Mouse (Mus musculus) stomach, embryonic 14.5 days (tissue): ENCODE data around the gene Synpo2l. TPM values are rescaled to one million over a fixed set of nuclear protein-coding genes. Genes with fewer than 3 reads are reported as not detected.

ENCODE experiments used
- ATAC-seq: fragments of 200-750 bp; cut with Nextera tagmentation; 2 replicates; pipeline ENCODE4 v1.8.0; 2017; ENCODE audit warnings: low read depth, moderate TSS enrichment; ENCODE audit not compliant: insufficient number of reproducible peaks, insufficient read depth, low FRiP score
- H3K27ac ChIP-seq: fragments of 300-500 bp; sonication (generic); 2 replicates; pipeline ENCODE4 v1.5.1; 2014; ENCODE audit warnings: mild to moderate bottlenecking, low read length, moderate library complexity, mixed read lengths
- H3K27me3 ChIP-seq: fragments of 300-500 bp; sonication (generic); 2 replicates; pipeline ENCODE4 v1.6.1; 2014; ENCODE audit warnings: low read length, control low read depth, mixed read lengths; ENCODE audit not compliant: control insufficient read depth, insufficient read depth
- H3K36me3 ChIP-seq: fragments of 300-500 bp; sonication (generic); 2 replicates; pipeline ENCODE4 v1.6.1; 2014; ENCODE audit warnings: mild to moderate bottlenecking, control low read depth, low read length, moderate library complexity, mixed read lengths; ENCODE audit not compliant: control insufficient read depth, insufficient read depth
- H3K4me1 ChIP-seq: fragments of 300-500 bp; sonication (generic); 2 replicates; pipeline ENCODE4 v1.6.1; 2014; ENCODE audit warnings: low read length, control low read depth, mixed read lengths; ENCODE audit not compliant: control insufficient read depth, insufficient read depth
- H3K4me2 ChIP-seq: fragments of 300-500 bp; sonication (generic); replicated peaks from 2 replicates; pipeline ENCODE4 v1.6.1; 2014; ENCODE audit warnings: low read depth, low read length, control low read depth
- H3K4me3 ChIP-seq: fragments of 300-500 bp; sonication (generic); 2 replicates; pipeline ENCODE4 v1.5.1; 2014; ENCODE audit warnings: low read depth, low read length, control low read depth
- H3K9ac ChIP-seq: fragments of 300-500 bp; sonication (generic); replicated peaks from 2 replicates; pipeline ENCODE4 v1.6.1; 2014; ENCODE audit warnings: low read depth, mild to moderate bottlenecking, control low read depth, low read length, moderate library complexity, mixed read lengths
- H3K9me3 ChIP-seq: fragments of 300-500 bp; sonication (generic); 2 replicates; pipeline ENCODE4 v1.6.1; 2016; ENCODE audit warnings: low read depth, low read length, control low read depth; ENCODE audit not compliant: control insufficient read depth
- WGBS: fragments of 180-500 bp; shearing (Covaris S2); extraction: QIAGEN DNeasy Blood & Tissue Kit; methylation state at CpG from one replicate; pipeline ENCODE4 v1.1.7; 2014; 5-methylcytosine and 5-hydroxymethylcytosine counted together
- polyA plus RNA-seq: library from polyadenylated mRNA; unstranded; fragments of >200 nt; fragmentation: Nextera tagmentation; extraction: Ambion mirVana; gene quantifications from 2 replicates; pipeline ENCODE4 v1.2.1, GENCODE M21; 2014

Synpo2l gene
- polyA plus RNA-seq, 1 experiment from 2014 or later, result 0.29 TPM

- Histone ChIP-seq H3K4me2 (no peak overlapping the region), H3K9me3 (no peaks in the 10 kb centered on the region), H3K36me3 (no peaks in the 10 kb centered on the region), H3K9ac (no peak overlapping the region), H3K27ac (no peak overlapping the region), H3K4me1 (0 out of 2 replicates have a peak, but pooled peaks cover 8% of the 10 kb centered on the region), H3K27me3 (no peaks in the 10 kb centered on the region), H3K4me3 (no peak overlapping the region)
- WGBS, result 99% methylated on average over 7 of the region's 7 CpGs
- no peak for ATAC-seq
Measured at GRCm38 (mm10) chr14:20659687-20660086, 8.5 kb downstream of the Synpo2l start.

GRCm38 (mm10) chr14:20658902-20659301 is 9.3 kb downstream of the Synpo2l start:
- H3K9ac ChIP-seq, result no peak overlapping the region
- H3K27ac ChIP-seq, result no peak overlapping the region
- WGBS, result 89% methylated on average over 6 of the region's 6 CpGs
- 0 out of 2 replicates have a peak, but pooled peaks cover 8% of the 10 kb centered on the region for H3K4me1 ChIP-seq
- no peak for ATAC-seq
- no peaks in the 10 kb centered on the region for H3K9me3 ChIP-seq
- no peaks in the 10 kb centered on the region for H3K36me3 ChIP-seq
- no peak overlapping the region for H3K4me2 ChIP-seq
- no peaks in the 10 kb centered on the region for H3K27me3 ChIP-seq
- no peak overlapping the region for H3K4me3 ChIP-seq

GRCm38 (mm10) chr14:20658326-20658725 is 9.8 kb downstream of the Synpo2l start:
- Histone ChIP-seq H3K27me3 (no peaks in the 10 kb centered on the region), H3K4me2 (no peak overlapping the region), H3K9me3 (no peaks in the 10 kb centered on the region), H3K27ac (no peak overlapping the region), H3K4me3 (no peak overlapping the region), H3K4me1 (0 out of 2 replicates have a peak, but pooled peaks cover 8% of the 10 kb centered on the region), H3K9ac (no peak overlapping the region), H3K36me3 (no peaks in the 10 kb centered on the region)
- ATAC-seq, result no peak

GRCm38 (mm10) chr14:20656361-20656760 is 11.8 kb downstream of the Synpo2l start, which contains the start of gene Myoz1:
Gene Myoz1 (minus strand): TSS chr14:20656540.
- no peaks in the 10 kb centered on the region for H3K36me3 ChIP-seq
- H3K4me1 ChIP-seq, result 0 out of 2 replicates have a peak, but pooled peaks cover under 1% of the 10 kb centered on the region
- 50% methylated on average over 11 of the region's 11 CpGs for WGBS
- no peak within 1 kb of the TSS for H3K9ac ChIP-seq
- ATAC-seq, result no peak
- H3K9me3 ChIP-seq, result no peaks in the 10 kb centered on the region
- H3K27ac ChIP-seq, result no peak within 1 kb of the TSS
- H3K27me3 ChIP-seq, result no peaks in the 10 kb centered on the region
- no peak within 1 kb of the TSS for H3K4me3 ChIP-seq
- H3K4me2 ChIP-seq, result no peak within 1 kb of the TSS

GRCm38 (mm10) chr14:20655731-20656130 is 12.4 kb downstream of the Synpo2l start:
- Histone ChIP-seq H3K27ac (no peak overlapping the region), H3K9ac (no peak overlapping the region), H3K4me1 (no peaks in the 10 kb centered on the region), H3K27me3 (no peaks in the 10 kb centered on the region), H3K9me3 (no peaks in the 10 kb centered on the region), H3K4me3 (no peak overlapping the region), H3K4me2 (no peak overlapping the region), H3K36me3 (no peaks in the 10 kb centered on the region)
- no peak for ATAC-seq
- WGBS, result 66% methylated on average over 9 of the region's 9 CpGs

- no peak for ATAC-seq
- H3K27me3 ChIP-seq, result no peaks in the 10 kb centered on the region
- no peak overlapping the region for H3K4me2 ChIP-seq
- no peaks in the 10 kb centered on the region for H3K9me3 ChIP-seq
- H3K4me3 ChIP-seq, result no peak overlapping the region
- no peaks in the 10 kb centered on the region for H3K4me1 ChIP-seq
- H3K9ac ChIP-seq, result no peak overlapping the region
- WGBS, result 61% methylated on average over 9 of the region's 9 CpGs
- H3K27ac ChIP-seq, result no peak overlapping the region
- H3K36me3 ChIP-seq, result no peaks in the 10 kb centered on the region
Measured at GRCm38 (mm10) chr14:20654690-20655421, 13.3 kb downstream of the Synpo2l start.

- H3K4me2 ChIP-seq, result no peak overlapping the region
- H3K9me3 ChIP-seq, result no peaks in the 10 kb centered on the region
- H3K4me1 ChIP-seq, result no peaks in the 10 kb centered on the region
- ATAC-seq, result no peak
- H3K27ac ChIP-seq, result no peak overlapping the region
- H3K9ac ChIP-seq, result no peak overlapping the region
- H3K27me3 ChIP-seq, result no peaks in the 10 kb centered on the region
- H3K36me3 ChIP-seq, result no peaks in the 10 kb centered on the region
- no peak overlapping the region for H3K4me3 ChIP-seq
- WGBS, result 64% methylated on average over 4 of the region's 4 CpGs
Measured at GRCm38 (mm10) chr14:20651722-20652256, 16.4 kb downstream of the Synpo2l start.

- H3K36me3 ChIP-seq, result no peaks in the 10 kb centered on the region
- no peaks in the 10 kb centered on the region for H3K4me1 ChIP-seq
- ATAC-seq, result no peak
- no peak overlapping the region for H3K9ac ChIP-seq
- H3K9me3 ChIP-seq, result no peaks in the 10 kb centered on the region
- no peak overlapping the region for H3K27ac ChIP-seq
- no peak overlapping the region for H3K4me2 ChIP-seq
- H3K27me3 ChIP-seq, result no peaks in the 10 kb centered on the region
- WGBS, result 67% methylated on average over 2 of the region's 2 CpGs
- H3K4me3 ChIP-seq, result no peak overlapping the region
Measured at GRCm38 (mm10) chr14:20651000-20651399, 17.2 kb downstream of the Synpo2l start.
